Mouse (Mus musculus): ENCODE data around the gene Pomgnt1. TPM values are rescaled to one million over a fixed set of nuclear protein-coding genes. Genes with fewer than 3 reads are reported as not detected.
A peak's percentile ranks its signal among the peaks of the same experiment; 100 is the strongest.

Gene Pomgnt1
- polyA plus RNA-seq, 1 experiment from 2014 or later: 76.3 TPM

GRCm38 (mm10) chr4:116175711-116176542 is 52.3 kb downstream of the Pomgnt1 start:
- Histone ChIP-seq H3K27me3 (no peaks in the 10 kb centered on the region), H3K36me3 (no peaks in the 10 kb centered on the region), H3K9ac (no peak overlapping the region), H3K4me3 (no peak overlapping the region), H3K4me2 (replicated peaks) (peak overlapping the region; percentile 39; the same call in 1 of the 2 replicates), H3K27ac (peak overlapping the region; percentile 60), H3K4me1 (peaks cover 24% of the 10 kb centered on the region), H3K9me3 (no peaks in the 10 kb centered on the region)
- 66% methylated on average over 7 of the region's 7 CpGs for WGBS
- ATAC-seq (ENCODE audit: insufficient number of reproducible peaks, insufficient read depth, low FRiP score, low TSS enrichment): peak; percentile 43; the same call in 1 of the 2 replicates

GRCm38 (mm10) chr4:116176543-116176988 is 52.9 kb downstream of the Pomgnt1 start:
- H3K27ac ChIP-seq: peak overlapping the region; percentile 60
- peaks cover 24% of the 10 kb centered on the region for H3K4me1 ChIP-seq
- no peaks in the 10 kb centered on the region for H3K27me3 ChIP-seq
- ATAC-seq (ENCODE audit: insufficient number of reproducible peaks, insufficient read depth, low FRiP score, low TSS enrichment): peak; percentile 72
- H3K36me3 ChIP-seq: no peaks in the 10 kb centered on the region
- H3K4me3 ChIP-seq: peak overlapping the region; percentile 14; the same call in 1 of the 2 replicates
- 15% methylated on average over 10 of the region's 10 CpGs for WGBS
- peak overlapping the region; percentile 39 for H3K4me2 ChIP-seq (replicated peaks)
- H3K9ac ChIP-seq: peak overlapping the region; percentile 33; the same call in 1 of the 2 replicates
- H3K9me3 ChIP-seq: no peaks in the 10 kb centered on the region

- ATAC-seq (ENCODE audit: insufficient number of reproducible peaks, insufficient read depth, low FRiP score, low TSS enrichment): no peak
- peaks cover 27% of the 10 kb centered on the region for H3K4me1 ChIP-seq
- peak overlapping the region; percentile 39 for H3K4me2 ChIP-seq (replicated peaks)
- H3K4me3 ChIP-seq: no peak overlapping the region
- H3K9ac ChIP-seq: no peak overlapping the region
- H3K9me3 ChIP-seq: no peaks in the 10 kb centered on the region
- peak overlapping the region; percentile 54 for H3K27ac ChIP-seq
- no peaks in the 10 kb centered on the region for H3K36me3 ChIP-seq
- H3K27me3 ChIP-seq: no peaks in the 10 kb centered on the region
- WGBS: 16% methylated on average over 5 of the region's 5 CpGs
Observed at GRCm38 (mm10) chr4:116177140-116177539, 53.5 kb downstream of the Pomgnt1 start.

GRCm38 (mm10) chr4:116182079-116182478 is 58.4 kb downstream of the Pomgnt1 start:
- no peak for ATAC-seq (ENCODE audit: insufficient number of reproducible peaks, insufficient read depth, low FRiP score, low TSS enrichment)
- Histone ChIP-seq H3K27ac (no peak overlapping the region), H3K9me3 (no peaks in the 10 kb centered on the region), H3K9ac (no peak overlapping the region), H3K4me1 (peaks cover 13% of the 10 kb centered on the region), H3K27me3 (no peaks in the 10 kb centered on the region), H3K4me3 (no peak overlapping the region), H3K36me3 (no peaks in the 10 kb centered on the region), H3K4me2 (replicated peaks) (no peak overlapping the region)
- 36% methylated on average over 3 of the region's 3 CpGs for WGBS

- H3K27me3 ChIP-seq: no peaks in the 10 kb centered on the region
- H3K27ac ChIP-seq: no peak overlapping the region
- peak overlapping the region; percentile 40 for H3K4me2 ChIP-seq (replicated peaks)
- H3K9ac ChIP-seq: no peak overlapping the region
- no peaks in the 10 kb centered on the region for H3K36me3 ChIP-seq
- H3K9me3 ChIP-seq: no peaks in the 10 kb centered on the region
- peak overlapping the region; percentile 13; the same call in 1 of the 2 replicates for H3K4me3 ChIP-seq
- ATAC-seq (ENCODE audit: insufficient number of reproducible peaks, insufficient read depth, low FRiP score, low TSS enrichment): no peak
- 3% methylated on average over 12 of the region's 12 CpGs for WGBS
- peaks cover 7% of the 10 kb centered on the region; the same call in 1 of the 2 replicates for H3K4me1 ChIP-seq
Observed at GRCm38 (mm10) chr4:116182745-116183144, 59.1 kb downstream of the Pomgnt1 start.

- no peak overlapping the region for H3K4me3 ChIP-seq
- H3K4me1 ChIP-seq: peaks cover 7% of the 10 kb centered on the region; the same call in 1 of the 2 replicates
- ATAC-seq (ENCODE audit: insufficient number of reproducible peaks, insufficient read depth, low FRiP score, low TSS enrichment): no peak
- H3K27me3 ChIP-seq: no peaks in the 10 kb centered on the region
- H3K4me2 ChIP-seq (replicated peaks): no peak overlapping the region
- no peaks in the 10 kb centered on the region for H3K9me3 ChIP-seq
- no peaks in the 10 kb centered on the region for H3K36me3 ChIP-seq
- WGBS: 88% methylated on average over 4 of the region's 4 CpGs
- H3K27ac ChIP-seq: no peak overlapping the region
- H3K9ac ChIP-seq: no peak overlapping the region
Observed at GRCm38 (mm10) chr4:116185083-116185482, 61.4 kb downstream of the Pomgnt1 start.

- WGBS: 30% methylated on average over 4 of the region's 4 CpGs
- Histone ChIP-seq H3K9me3 (no peaks in the 10 kb centered on the region), H3K4me1 (no peaks in the 10 kb centered on the region), H3K27me3 (no peaks in the 10 kb centered on the region), H3K4me2 (replicated peaks) (no peak overlapping the region), H3K27ac (no peak overlapping the region), H3K9ac (no peak overlapping the region), H3K4me3 (no peak overlapping the region), H3K36me3 (no peaks in the 10 kb centered on the region)
- ATAC-seq (ENCODE audit: insufficient number of reproducible peaks, insufficient read depth, low FRiP score, low TSS enrichment): no peak
Observed at GRCm38 (mm10) chr4:116192286-116192835, 68.7 kb downstream of the Pomgnt1 start.

GRCm38 (mm10) chr4:116193583-116194383 is 70.1 kb downstream of the Pomgnt1 start:
- ATAC-seq (ENCODE audit: insufficient number of reproducible peaks, insufficient read depth, low FRiP score, low TSS enrichment): no peak
- Histone ChIP-seq H3K36me3 (no peaks in the 10 kb centered on the region), H3K4me2 (replicated peaks) (no peak overlapping the region), H3K4me1 (no peaks in the 10 kb centered on the region), H3K27me3 (no peaks in the 10 kb centered on the region), H3K27ac (no peak overlapping the region), H3K9ac (no peak overlapping the region), H3K4me3 (no peak overlapping the region), H3K9me3 (no peaks in the 10 kb centered on the region)
- 65% methylated on average over 9 of the region's 9 CpGs for WGBS

GRCm38 (mm10) chr4:116198422-116198821 is 74.8 kb downstream of the Pomgnt1 start:
- H3K4me1 ChIP-seq: no peaks in the 10 kb centered on the region
- H3K4me3 ChIP-seq: no peak overlapping the region
- H3K4me2 ChIP-seq (replicated peaks): no peak overlapping the region
- no peaks in the 10 kb centered on the region for H3K27me3 ChIP-seq
- ATAC-seq (ENCODE audit: insufficient number of reproducible peaks, insufficient read depth, low FRiP score, low TSS enrichment): no peak
- H3K36me3 ChIP-seq: no peaks in the 10 kb centered on the region
- WGBS: 82% methylated on average over 2 of the region's 2 CpGs
- no peak overlapping the region for H3K27ac ChIP-seq
- no peak overlapping the region for H3K9ac ChIP-seq
- H3K9me3 ChIP-seq: no peaks in the 10 kb centered on the region

- no peak overlapping the region for H3K4me2 ChIP-seq (replicated peaks)
- no peak overlapping the region for H3K9ac ChIP-seq
- H3K27ac ChIP-seq: no peak overlapping the region
- H3K9me3 ChIP-seq: no peaks in the 10 kb centered on the region
- no peak overlapping the region for H3K4me3 ChIP-seq
- no peaks in the 10 kb centered on the region for H3K36me3 ChIP-seq
- no peak for ATAC-seq (ENCODE audit: insufficient number of reproducible peaks, insufficient read depth, low FRiP score, low TSS enrichment)
- 62% methylated on average over 3 of the region's 3 CpGs for WGBS
- no peaks in the 10 kb centered on the region for H3K4me1 ChIP-seq
- no peaks in the 10 kb centered on the region for H3K27me3 ChIP-seq
Observed at GRCm38 (mm10) chr4:116204422-116204821, 80.8 kb downstream of the Pomgnt1 start.

GRCm38 (mm10) chr4:116206531-116206930 is 82.9 kb downstream of the Pomgnt1 start:
- Histone ChIP-seq H3K4me2 (replicated peaks) (no peak overlapping the region), H3K27ac (no peak overlapping the region), H3K36me3 (no peaks in the 10 kb centered on the region), H3K4me1 (no peaks in the 10 kb centered on the region), H3K27me3 (no peaks in the 10 kb centered on the region), H3K9me3 (no peaks in the 10 kb centered on the region), H3K4me3 (no peak overlapping the region), H3K9ac (no peak overlapping the region)
- 86% methylated on average over 4 of the region's 4 CpGs for WGBS
- ATAC-seq (ENCODE audit: insufficient number of reproducible peaks, insufficient read depth, low FRiP score, low TSS enrichment): no peak
